Mouse (Mus musculus) forebrain, embryonic 16.5 days (tissue): ENCODE measurements around the gene Fam170b. TPM values are rescaled to one million over a fixed set of nuclear protein-coding genes. Genes with fewer than 3 reads are reported as not detected.

Experiments
- ATAC-seq: fragments of 200-750 bp; cut with Nextera tagmentation; 2 replicates; pipeline ENCODE4 v1.8.0; 2017; ENCODE audit warnings: mild to moderate bottlenecking, moderate library complexity
- H3K27ac ChIP-seq: fragments of 300-500 bp; sonication (generic); 2 replicates; pipeline ENCODE4 v1.5.1; 2014; ENCODE audit warnings: low read length, control low read depth
- H3K27me3 ChIP-seq: fragments of 300-500 bp; sonication (generic); replicated peaks from 2 replicates; pipeline ENCODE4 v1.6.1; 2014; ENCODE audit warnings: low read length; ENCODE audit not compliant: control insufficient read depth, insufficient read depth
- H3K36me3 ChIP-seq: fragments of 300-500 bp; sonication (generic); 2 replicates; pipeline ENCODE4 v1.6.1; 2014; ENCODE audit not compliant: control insufficient read depth, insufficient read depth
- H3K4me1 ChIP-seq: fragments of 300-500 bp; sonication (generic); replicated peaks from 2 replicates; pipeline ENCODE4 v1.6.1; 2014; ENCODE audit warnings: low read length; ENCODE audit not compliant: control insufficient read depth, insufficient read depth
- H3K4me2 ChIP-seq: fragments of 300-500 bp; sonication (generic); 2 replicates; pipeline ENCODE4 v1.6.1; 2014; ENCODE audit warnings: mild to moderate bottlenecking, low read length, control low read depth
- H3K4me3 ChIP-seq: fragments of 300-500 bp; sonication (generic); replicated peaks from 2 replicates; pipeline ENCODE4 v1.5.1; 2014; ENCODE audit warnings: mild to moderate bottlenecking, low read length, control low read depth
- H3K9ac ChIP-seq: fragments of 300-500 bp; sonication (generic); replicated peaks from 2 replicates; pipeline ENCODE4 v1.6.1; 2014; ENCODE audit warnings: low read depth, low read length, control low read depth
- H3K9me3 ChIP-seq: fragments of 300-500 bp; sonication (generic); 2 replicates; pipeline ENCODE4 v1.6.1; 2016; ENCODE audit warnings: low read length; ENCODE audit not compliant: control insufficient read depth
- WGBS: fragments of 180-500 bp; shearing (Covaris S2); extraction: QIAGEN DNeasy Blood & Tissue Kit; methylation state at CpG from one replicate; pipeline ENCODE4 v1.1.7; 2014; 5-methylcytosine and 5-hydroxymethylcytosine counted together
- polyA plus RNA-seq: library from polyadenylated mRNA; unstranded; fragments of >200 nt; fragmentation: Nextera tagmentation; extraction: Ambion mirVana; gene quantifications from 2 replicates; pipeline ENCODE4 v1.2.1, GENCODE M21; 2015

Gene Fam170b
- polyA plus RNA-seq, 1 experiment from 2014 or later, result not detected

- H3K36me3 ChIP-seq, result no peaks in the 10 kb centered on the region
- H3K9me3 ChIP-seq, result no peaks in the 10 kb centered on the region
- H3K4me3 ChIP-seq, result no peak overlapping the region
- WGBS, result 73% methylated on average over 14 of the region's 14 CpGs
- no peak for ATAC-seq
- no peak overlapping the region for H3K27ac ChIP-seq
- H3K4me2 ChIP-seq, result no peak overlapping the region
- no peaks in the 10 kb centered on the region for H3K27me3 ChIP-seq
- H3K4me1 ChIP-seq, result peaks cover 4% of the 10 kb centered on the region; the same call in 1 of the 2 replicates
- no peak overlapping the region for H3K9ac ChIP-seq
These were observed 9.3 kb upstream of the Fam170b start for GRCm38 (mm10) chr14:32824267-32825150.

GRCm38 (mm10) chr14:32825426-32826032, 8.2 kb upstream of the Fam170b start:
- Histone ChIP-seq H3K27me3 (no peaks in the 10 kb centered on the region), H3K9me3 (no peaks in the 10 kb centered on the region), H3K9ac (no peak overlapping the region), H3K4me1 (peaks cover 4% of the 10 kb centered on the region; the same call in 1 of the 2 replicates), H3K4me3 (no peak overlapping the region), H3K36me3 (no peaks in the 10 kb centered on the region), H3K4me2 (0 out of 2 replicates have a peak overlapping the region, but pooled peaks have one; percentile 20), H3K27ac (no peak overlapping the region)
- WGBS, result 8% methylated on average over 11 of the region's 11 CpGs
- ATAC-seq, result peak; percentile 26; the same call in 1 of the 2 replicates

GRCm38 (mm10) chr14:32827165-32827564, 6.6 kb upstream of the Fam170b start:
- H3K9me3 ChIP-seq, result no peaks in the 10 kb centered on the region
- H3K4me3 ChIP-seq, result no peak overlapping the region
- peaks cover 4% of the 10 kb centered on the region; the same call in 1 of the 2 replicates for H3K4me1 ChIP-seq
- no peak overlapping the region for H3K4me2 ChIP-seq
- H3K27ac ChIP-seq, result no peak overlapping the region
- WGBS, result 71% methylated on average over 4 of the region's 4 CpGs
- no peaks in the 10 kb centered on the region for H3K27me3 ChIP-seq
- ATAC-seq, result no peak
- H3K9ac ChIP-seq, result no peak overlapping the region
- H3K36me3 ChIP-seq, result no peaks in the 10 kb centered on the region

DNA sequence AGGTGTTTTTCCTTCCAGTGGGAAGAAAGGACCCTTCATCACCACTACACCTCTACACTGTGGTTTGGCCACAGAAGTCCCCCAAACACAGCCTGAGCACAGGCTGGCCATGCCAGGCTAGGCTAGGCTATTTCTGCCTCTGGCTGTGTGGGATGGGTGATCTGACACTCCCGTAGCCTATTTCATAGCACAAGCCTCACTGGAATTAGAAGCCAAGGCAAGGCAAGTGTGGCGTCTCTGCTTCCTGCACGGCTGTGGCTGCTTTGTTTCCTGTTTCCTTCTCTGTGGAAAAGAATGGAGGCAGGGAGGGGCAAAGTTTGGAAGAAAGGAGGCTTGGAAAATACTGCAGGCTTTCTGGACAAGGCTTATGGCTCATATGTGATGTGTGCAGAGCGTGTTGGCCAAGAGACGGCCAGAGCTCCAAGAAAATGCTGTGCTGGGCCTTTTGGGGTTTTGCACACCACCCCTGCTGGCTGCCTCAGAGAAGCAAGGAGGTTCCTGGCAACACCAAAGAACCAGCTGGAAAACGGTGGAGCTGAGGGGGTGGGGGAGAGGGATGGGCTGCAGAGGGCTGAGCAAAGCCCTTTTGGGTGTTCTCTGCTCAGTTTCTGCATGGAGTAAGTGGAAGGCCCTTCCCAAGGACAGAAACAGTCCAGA, 5.6 kb upstream of the Fam170b start:
- Histone ChIP-seq H3K27ac (no peak overlapping the region), H3K27me3 (no peaks in the 10 kb centered on the region), H3K4me1 (peaks cover 4% of the 10 kb centered on the region; the same call in 1 of the 2 replicates), H3K4me3 (no peak overlapping the region), H3K36me3 (no peaks in the 10 kb centered on the region), H3K9me3 (no peaks in the 10 kb centered on the region), H3K9ac (no peak overlapping the region), H3K4me2 (no peak overlapping the region)
- 49% methylated on average over 6 of the region's 6 CpGs for WGBS
- no peak for ATAC-seq

GRCm38 (mm10) chr14:32835181-32835580, 1.4 kb downstream of the Fam170b start:
- 94% methylated on average over 14 of the region's 14 CpGs for WGBS
- H3K4me3 ChIP-seq, result no peak overlapping the region
- H3K9ac ChIP-seq, result no peak overlapping the region
- H3K27me3 ChIP-seq, result no peaks in the 10 kb centered on the region
- ATAC-seq, result no peak
- no peaks in the 10 kb centered on the region for H3K4me1 ChIP-seq
- H3K36me3 ChIP-seq, result no peaks in the 10 kb centered on the region
- no peak overlapping the region for H3K4me2 ChIP-seq
- no peak overlapping the region for H3K27ac ChIP-seq
- H3K9me3 ChIP-seq, result no peaks in the 10 kb centered on the region

DNA sequence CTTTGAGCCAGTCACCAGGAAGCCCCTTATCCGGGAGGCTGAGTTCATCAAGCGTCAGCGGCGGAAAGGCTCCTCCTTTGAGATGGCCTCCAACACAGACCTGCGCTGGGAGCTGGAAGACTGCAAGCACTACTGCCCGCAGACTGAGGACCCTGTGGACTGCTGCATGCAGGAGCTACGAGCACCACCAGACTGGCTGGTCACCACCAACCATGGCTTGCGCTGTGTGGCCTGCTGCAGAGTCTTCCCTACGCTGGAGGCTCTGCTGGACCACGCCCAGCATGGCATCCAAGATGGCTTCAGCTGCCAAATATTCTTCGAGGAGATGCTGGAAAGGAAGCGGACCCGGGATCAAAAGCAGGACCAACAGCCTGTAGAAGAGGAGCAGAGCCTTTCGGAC, 1.8 kb downstream of the Fam170b start:
- H3K27me3 ChIP-seq, result no peaks in the 10 kb centered on the region
- no peak overlapping the region for H3K9ac ChIP-seq
- no peak overlapping the region for H3K4me2 ChIP-seq
- no peaks in the 10 kb centered on the region for H3K4me1 ChIP-seq
- no peaks in the 10 kb centered on the region for H3K36me3 ChIP-seq
- no peaks in the 10 kb centered on the region for H3K9me3 ChIP-seq
- no peak overlapping the region for H3K4me3 ChIP-seq
- WGBS, result 86% methylated on average over 14 of the region's 14 CpGs
- no peak for ATAC-seq
- H3K27ac ChIP-seq, result no peak overlapping the region

DNA sequence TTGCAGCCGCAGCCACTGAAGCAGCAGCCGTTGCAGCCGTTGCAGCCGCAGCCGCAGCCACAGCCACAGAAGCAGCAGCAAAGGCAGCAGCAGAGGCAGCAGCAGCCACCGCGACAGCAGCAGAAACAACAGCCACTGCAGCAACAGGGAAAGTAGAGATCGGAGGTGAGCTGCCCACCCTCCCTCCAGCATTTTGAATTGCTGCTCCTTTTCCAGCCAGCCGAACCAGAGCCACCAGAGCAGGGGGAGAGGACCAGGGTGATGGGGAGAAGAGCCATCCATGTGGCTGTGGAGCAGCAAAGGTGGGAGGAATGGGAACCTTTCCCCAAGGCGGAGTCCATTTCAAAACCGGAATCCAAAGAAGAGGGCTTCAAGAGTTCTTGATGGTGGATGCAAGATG, 2.4 kb downstream of the Fam170b start:
- H3K9ac ChIP-seq, result no peak overlapping the region
- ATAC-seq, result no peak
- no peaks in the 10 kb centered on the region for H3K36me3 ChIP-seq
- H3K4me3 ChIP-seq, result no peak overlapping the region
- no peak overlapping the region for H3K27ac ChIP-seq
- H3K4me2 ChIP-seq, result no peak overlapping the region
- H3K27me3 ChIP-seq, result no peaks in the 10 kb centered on the region
- WGBS, result 90% methylated on average over 11 of the region's 11 CpGs
- H3K4me1 ChIP-seq, result no peaks in the 10 kb centered on the region
- H3K9me3 ChIP-seq, result no peaks in the 10 kb centered on the region

- Histone ChIP-seq H3K4me1 (no peaks in the 10 kb centered on the region), H3K36me3 (no peaks in the 10 kb centered on the region), H3K27ac (no peak overlapping the region), H3K9me3 (no peaks in the 10 kb centered on the region), H3K27me3 (no peaks in the 10 kb centered on the region), H3K9ac (no peak overlapping the region), H3K4me3 (no peak overlapping the region), H3K4me2 (no peak overlapping the region)
- no peak for ATAC-seq
These were observed 8.3 kb downstream of the Fam170b start for GRCm38 (mm10) chr14:32842052-32842451.

DNA sequence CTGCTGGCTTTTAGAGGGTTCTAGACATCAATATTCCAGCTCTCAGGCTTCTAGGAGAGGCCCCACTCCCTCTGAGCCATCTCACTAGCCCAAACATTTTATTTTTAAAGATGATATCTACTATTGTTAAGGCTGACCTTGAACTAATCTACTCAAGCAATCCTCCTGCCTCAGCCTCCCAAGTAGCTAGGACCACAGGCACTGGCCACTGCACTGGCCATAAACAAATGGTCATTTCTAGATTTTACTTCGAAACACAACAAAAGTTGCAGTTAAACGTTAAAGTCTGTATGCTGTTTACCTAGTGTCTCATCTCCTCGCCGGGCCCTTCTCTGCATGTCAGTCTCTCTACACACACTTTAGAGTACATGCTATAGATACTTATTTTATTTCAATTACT, 20.3 kb downstream of the Fam170b start:
- no peak overlapping the region for H3K27ac ChIP-seq

More for the DNA sequence above, 20.3 kb downstream of the Fam170b start:
- Histone ChIP-seq H3K36me3 (no peaks in the 10 kb centered on the region), H3K9ac (no peak overlapping the region), H3K27me3 (no peaks in the 10 kb centered on the region; the same call in 1 of the 2 replicates), H3K9me3 (no peaks in the 10 kb centered on the region), H3K4me2 (no peak overlapping the region), H3K4me1 (peaks cover 7% of the 10 kb centered on the region), H3K4me3 (no peak overlapping the region)
- WGBS, result 93% methylated on average over 4 of the region's 4 CpGs
- no peak for ATAC-seq
